Mouse (Mus musculus): Measurements from ENCODE around the gene Glud1. TPM values are rescaled to one million over a fixed set of nuclear protein-coding genes. Genes with fewer than 3 reads are reported as not detected.
A peak's percentile ranks its signal among the peaks of the same experiment; 100 is the strongest.
"Not testable (repeated sequence)": the region's sequence is repeated elsewhere in the genome, so short reads cannot be mapped to it uniquely, and the experiment has no call there.

Gene Glud1
- polyA plus RNA-seq, 1 experiment from 2014 or later: 155 TPM

DNA sequence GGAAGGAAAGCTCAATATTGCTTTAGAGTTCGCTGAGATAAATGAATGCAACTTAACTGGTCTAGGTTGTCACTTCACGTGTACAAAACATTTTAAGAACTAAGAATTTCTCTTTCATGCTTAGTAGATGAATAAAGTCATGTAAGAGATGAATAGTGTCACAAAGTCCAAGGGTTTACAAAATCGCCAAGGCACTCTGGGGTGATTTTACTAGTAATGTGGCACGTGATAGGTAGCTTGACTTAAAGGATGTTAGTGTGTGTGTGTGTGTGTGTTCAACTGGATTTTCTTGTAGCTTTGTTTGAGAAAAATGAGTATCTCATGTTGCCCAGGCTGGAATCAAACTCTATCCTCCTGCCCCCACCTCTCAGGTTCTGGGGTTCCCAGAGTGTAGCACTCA is 1.3 kb upstream of the Glud1 start:
- peaks cover 13% of the 10 kb centered on the region for H3K4me1 ChIP-seq (ENCODE audit: control insufficient read depth, low read depth, low read length)
- peak overlapping the region; percentile 96 for H3K4me2 ChIP-seq (ENCODE audit: low read depth, low read length)
- no peak overlapping the region for H3K9ac ChIP-seq (ENCODE audit: low read depth, low read length)
- no peaks in the 10 kb centered on the region for H3K27me3 ChIP-seq (ENCODE audit: control insufficient read depth, insufficient read depth, low read depth, low read length)
- H3K36me3 ChIP-seq (ENCODE audit: control insufficient read depth, insufficient read depth): no peaks in the 10 kb centered on the region
- no peak for ATAC-seq (ENCODE audit: low read depth)
- no peaks in the 10 kb centered on the region for H3K9me3 ChIP-seq (replicated peaks; ENCODE audit: control insufficient read depth, low read length)
- WGBS (ENCODE audit: insufficient replicate concordance): 67% methylated on average over 4 of the region's 4 CpGs
- H3K4me3 ChIP-seq (ENCODE audit: low read depth, low read length): peak overlapping the region; percentile 82; the same call in 1 of the 2 replicates
- H3K27ac ChIP-seq (ENCODE audit: low read length): no peak overlapping the region

DNA sequence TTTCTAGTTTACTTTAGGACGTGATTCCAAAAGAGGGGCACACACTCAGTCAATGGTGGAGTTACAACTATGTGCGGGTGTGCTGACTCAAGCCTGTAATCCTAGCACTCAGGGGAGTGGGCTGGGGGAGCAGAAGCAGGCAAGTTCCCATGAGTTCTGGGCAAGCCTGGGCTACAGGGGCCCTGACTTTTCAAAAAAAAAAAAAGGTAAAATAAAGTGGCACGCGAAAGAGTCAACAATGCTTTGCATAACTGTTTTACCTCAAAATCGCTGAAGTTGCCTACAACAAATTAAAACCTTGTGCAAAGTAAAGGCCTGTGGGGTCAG is 657 bp upstream of the Glud1 start:
- peaks cover 13% of the 10 kb centered on the region for H3K4me1 ChIP-seq (ENCODE audit: control insufficient read depth, low read depth, low read length)
- H3K27me3 ChIP-seq (ENCODE audit: control insufficient read depth, insufficient read depth, low read depth, low read length): no peaks in the 10 kb centered on the region
- no peaks in the 10 kb centered on the region for H3K36me3 ChIP-seq (ENCODE audit: control insufficient read depth, insufficient read depth)
- H3K9ac ChIP-seq (ENCODE audit: low read depth, low read length): peak overlapping the region; percentile 67
- no peaks in the 10 kb centered on the region for H3K9me3 ChIP-seq (replicated peaks; ENCODE audit: control insufficient read depth, low read length)
- peak overlapping the region; percentile 79 for H3K27ac ChIP-seq (ENCODE audit: low read length)
- 3% methylated on average over 5 of the region's 5 CpGs for WGBS (ENCODE audit: insufficient replicate concordance)
- no peak for ATAC-seq (ENCODE audit: low read depth)
- H3K4me3 ChIP-seq (ENCODE audit: low read depth, low read length): peak overlapping the region; percentile 82
- peak overlapping the region; percentile 96 for H3K4me2 ChIP-seq (ENCODE audit: low read depth, low read length)

DNA sequence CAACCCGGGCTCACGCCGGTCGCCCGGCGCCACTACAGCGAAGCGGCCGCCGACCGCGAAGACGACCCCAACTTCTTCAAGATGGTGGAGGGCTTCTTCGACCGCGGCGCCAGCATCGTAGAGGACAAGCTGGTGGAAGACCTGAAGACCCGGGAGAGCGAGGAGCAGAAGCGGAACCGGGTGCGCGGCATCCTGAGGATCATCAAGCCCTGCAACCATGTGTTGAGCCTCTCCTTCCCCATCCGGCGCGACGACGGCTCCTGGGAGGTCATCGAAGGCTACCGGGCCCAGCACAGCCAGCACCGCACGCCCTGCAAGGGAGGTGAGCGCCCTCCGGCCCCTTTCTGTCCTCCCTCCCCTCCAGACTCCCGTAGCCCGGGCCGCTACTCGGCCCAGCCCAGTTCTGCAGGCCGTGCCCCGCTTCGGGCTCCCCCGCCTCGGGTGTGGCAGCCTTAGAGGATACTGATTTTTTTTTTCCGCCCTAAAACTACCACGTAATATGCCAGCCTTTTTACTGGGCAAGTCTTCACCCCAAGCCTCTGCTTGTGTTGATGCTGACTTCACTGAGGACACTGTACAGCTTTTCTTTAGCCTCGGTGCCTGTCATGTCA is 599 bp downstream of the Glud1 start:
- under 1% methylated on average over 47 of the region's 47 CpGs for WGBS (ENCODE audit: insufficient replicate concordance)
- Histone ChIP-seq H3K4me1 (ENCODE audit: control insufficient read depth, low read depth, low read length) (peaks cover 13% of the 10 kb centered on the region), H3K9ac (ENCODE audit: low read depth, low read length) (peak overlapping the region; percentile 78), H3K27me3 (ENCODE audit: control insufficient read depth, insufficient read depth, low read depth, low read length) (no peaks in the 10 kb centered on the region), H3K36me3 (ENCODE audit: control insufficient read depth, insufficient read depth) (no peaks in the 10 kb centered on the region), H3K9me3 (replicated peaks; ENCODE audit: control insufficient read depth, low read length) (no peaks in the 10 kb centered on the region), H3K4me3 (ENCODE audit: low read depth, low read length) (peak overlapping the region; percentile 82), H3K4me2 (ENCODE audit: low read depth, low read length) (peak overlapping the region; percentile 96), H3K27ac (ENCODE audit: low read length) (peak overlapping the region; percentile 79)
- ATAC-seq (ENCODE audit: low read depth): no peak

DNA sequence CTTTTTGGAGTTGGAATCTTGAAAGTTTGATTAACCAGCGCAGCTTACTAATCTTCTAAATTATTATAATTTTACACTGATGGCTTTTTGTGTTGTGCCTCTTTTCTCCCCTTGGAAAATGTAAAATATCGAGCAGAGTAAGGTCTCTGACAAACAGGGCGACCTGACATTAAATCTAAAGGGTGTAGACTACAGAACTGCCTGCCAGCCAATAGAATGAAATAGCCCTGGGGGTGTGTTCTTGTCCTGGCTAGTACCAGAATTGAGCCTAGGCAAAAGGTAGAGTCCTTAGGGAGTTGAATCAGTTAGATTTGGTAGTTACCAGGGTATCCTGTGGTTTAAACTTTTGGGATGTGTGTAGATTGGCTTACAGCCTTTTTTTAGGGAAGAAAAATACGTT is 1.2 kb downstream of the Glud1 start:
- H3K36me3 ChIP-seq (ENCODE audit: control insufficient read depth, insufficient read depth): no peaks in the 10 kb centered on the region
- H3K4me3 ChIP-seq (ENCODE audit: low read depth, low read length): peak overlapping the region; percentile 82
- peaks cover 13% of the 10 kb centered on the region for H3K4me1 ChIP-seq (ENCODE audit: control insufficient read depth, low read depth, low read length)
- peak overlapping the region; percentile 53; the same call in 1 of the 2 replicates for H3K27ac ChIP-seq (ENCODE audit: low read length)
- under 1% methylated on average over 4 of the region's 4 CpGs for WGBS (ENCODE audit: insufficient replicate concordance)
- no peaks in the 10 kb centered on the region for H3K27me3 ChIP-seq (ENCODE audit: control insufficient read depth, insufficient read depth, low read depth, low read length)
- peak overlapping the region; percentile 78 for H3K9ac ChIP-seq (ENCODE audit: low read depth, low read length)
- no peak for ATAC-seq (ENCODE audit: low read depth)
- peak overlapping the region; percentile 96 for H3K4me2 ChIP-seq (ENCODE audit: low read depth, low read length)
- no peaks in the 10 kb centered on the region for H3K9me3 ChIP-seq (replicated peaks; ENCODE audit: control insufficient read depth, low read length)

DNA sequence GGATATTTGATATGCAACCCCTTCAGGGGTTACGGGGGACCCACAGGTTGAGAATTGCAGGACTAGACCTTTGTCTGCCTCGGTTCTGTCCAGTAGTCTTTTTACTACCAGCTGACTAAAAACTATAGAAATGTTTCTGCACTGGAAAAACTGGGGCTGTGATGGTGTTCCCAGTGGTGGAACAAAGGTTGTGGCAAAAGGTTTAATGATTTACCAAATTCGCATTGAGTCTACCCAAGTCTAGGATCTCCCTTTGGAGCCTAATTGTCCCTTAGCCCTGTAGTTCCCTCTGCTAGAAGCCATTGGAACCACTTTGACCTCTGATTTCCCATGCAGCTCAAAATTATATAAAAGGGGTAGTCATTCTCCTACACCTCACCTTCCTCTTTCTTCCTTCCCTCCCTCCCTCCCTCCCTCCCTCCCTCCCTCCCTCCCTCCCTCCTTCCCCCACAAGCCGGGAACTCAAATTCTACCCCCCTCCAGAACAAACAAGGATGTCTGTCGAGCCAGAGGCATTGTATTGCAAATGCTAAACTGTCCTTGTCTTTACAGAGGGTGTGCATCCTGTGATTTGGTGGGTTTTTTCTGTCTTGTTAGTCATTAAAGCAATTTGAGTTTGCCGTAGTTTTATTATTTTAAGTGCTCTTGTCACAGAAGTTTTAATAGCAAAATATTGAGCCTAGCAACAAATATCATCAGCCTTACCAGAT is 2.0 kb downstream of the Glud1 start:
- Histone ChIP-seq H3K9ac (ENCODE audit: low read depth, low read length) (no peak overlapping the region), H3K36me3 (ENCODE audit: control insufficient read depth, insufficient read depth) (no peaks in the 10 kb centered on the region), H3K9me3 (replicated peaks; ENCODE audit: control insufficient read depth, low read length) (no peaks in the 10 kb centered on the region), H3K27me3 (ENCODE audit: control insufficient read depth, insufficient read depth, low read depth, low read length) (no peaks in the 10 kb centered on the region), H3K4me1 (ENCODE audit: control insufficient read depth, low read depth, low read length) (peaks cover 13% of the 10 kb centered on the region), H3K4me3 (ENCODE audit: low read depth, low read length) (peak overlapping the region; percentile 82), H3K4me2 (ENCODE audit: low read depth, low read length) (peak overlapping the region; percentile 96), H3K27ac (ENCODE audit: low read length) (no peak overlapping the region)
- ATAC-seq (ENCODE audit: low read depth): no peak
- WGBS (ENCODE audit: insufficient replicate concordance): 17% methylated on average over 6 of the region's 6 CpGs

DNA sequence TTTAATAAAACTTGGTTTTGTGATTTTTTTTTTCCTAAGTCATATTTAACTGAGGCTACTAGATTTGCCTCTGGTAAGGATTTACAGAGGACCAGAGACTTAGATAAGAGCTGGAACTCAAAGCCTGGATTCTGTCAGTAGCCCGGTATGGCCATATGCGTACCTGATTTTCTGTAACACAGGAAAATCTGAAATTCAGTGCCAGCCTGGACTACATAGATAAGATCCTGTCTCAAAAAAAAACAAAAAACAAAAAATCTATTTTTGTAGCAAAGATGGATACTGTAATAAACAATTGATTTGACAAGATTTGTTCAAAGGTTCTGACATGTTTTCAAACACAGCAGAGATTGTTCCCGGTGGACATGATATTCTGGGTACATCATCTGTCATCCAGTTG is 3.1 kb downstream of the Glud1 start:
- H3K4me2 ChIP-seq (ENCODE audit: low read depth, low read length): peak overlapping the region; percentile 39; the same call in 1 of the 2 replicates
- no peaks in the 10 kb centered on the region for H3K27me3 ChIP-seq (ENCODE audit: control insufficient read depth, insufficient read depth, low read depth, low read length)
- peaks cover 13% of the 10 kb centered on the region for H3K4me1 ChIP-seq (ENCODE audit: control insufficient read depth, low read depth, low read length)
- no peak for ATAC-seq (ENCODE audit: low read depth)
- H3K9me3 ChIP-seq (replicated peaks; ENCODE audit: control insufficient read depth, low read length): no peaks in the 10 kb centered on the region
- H3K9ac ChIP-seq (ENCODE audit: low read depth, low read length): no peak overlapping the region
- no peak overlapping the region for H3K27ac ChIP-seq (ENCODE audit: low read length)
- H3K4me3 ChIP-seq (ENCODE audit: low read depth, low read length): peak overlapping the region; percentile 82
- no peaks in the 10 kb centered on the region for H3K36me3 ChIP-seq (ENCODE audit: control insufficient read depth, insufficient read depth)
- WGBS (ENCODE audit: insufficient replicate concordance): 48% methylated on average over 3 of the region's 3 CpGs

DNA sequence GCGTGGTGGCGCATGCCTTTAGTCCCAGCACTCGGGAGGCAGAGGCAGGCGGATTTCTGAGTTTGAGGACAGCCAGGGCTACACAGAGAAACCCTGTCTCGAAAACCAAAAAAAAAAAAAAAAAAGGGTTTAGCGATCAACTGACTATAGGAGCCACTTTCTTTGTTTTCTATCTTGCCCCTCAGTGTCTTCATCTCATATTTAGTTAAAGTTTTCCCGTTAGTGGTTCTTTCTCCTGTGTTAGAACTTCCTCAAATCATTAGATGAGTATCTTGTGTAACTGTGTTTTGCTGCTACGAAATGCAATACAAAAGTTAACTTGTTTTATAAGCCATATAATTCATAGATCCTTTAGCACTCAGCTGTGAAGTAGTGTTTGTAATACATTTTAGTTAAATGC is 3.9 kb downstream of the Glud1 start:
- Histone ChIP-seq H3K4me3 (ENCODE audit: low read depth, low read length) (peak overlapping the region; percentile 82), H3K4me2 (ENCODE audit: low read depth, low read length) (peak overlapping the region; percentile 39), H3K4me1 (ENCODE audit: control insufficient read depth, low read depth, low read length) (peaks cover 11% of the 10 kb centered on the region)
- not testable (repeated sequence) for H3K9ac ChIP-seq (ENCODE audit: low read depth, low read length); H3K27ac ChIP-seq (ENCODE audit: low read length); H3K27me3 ChIP-seq (ENCODE audit: control insufficient read depth, insufficient read depth, low read depth, low read length); ATAC-seq (ENCODE audit: low read depth); H3K9me3 ChIP-seq (replicated peaks; ENCODE audit: control insufficient read depth, low read length); H3K36me3 ChIP-seq (ENCODE audit: control insufficient read depth, insufficient read depth)
- 48% methylated on average over 8 of the region's 8 CpGs for WGBS (ENCODE audit: insufficient replicate concordance)

DNA sequence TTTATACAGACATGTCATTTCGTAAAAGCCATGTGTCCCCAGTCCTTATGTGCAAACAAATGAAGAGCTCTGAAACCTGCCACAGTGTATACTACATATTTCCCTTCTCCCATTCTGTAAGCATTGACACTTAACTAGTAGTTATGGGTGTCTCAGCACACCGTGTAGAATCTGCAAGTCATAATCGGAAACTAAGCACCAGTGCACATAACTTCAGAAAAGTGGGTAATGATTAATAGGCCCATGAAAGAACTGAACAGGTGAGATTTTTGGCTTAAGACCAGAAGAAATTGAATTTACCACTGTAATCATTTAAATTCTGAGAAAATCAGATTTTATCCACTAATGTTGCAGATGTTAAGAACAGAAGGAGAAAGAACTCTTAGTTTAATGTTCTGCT is 4.3 kb downstream of the Glud1 start:
- Histone ChIP-seq H3K4me2 (ENCODE audit: low read depth, low read length) (peak overlapping the region; percentile 39), H3K9me3 (replicated peaks; ENCODE audit: control insufficient read depth, low read length) (no peaks in the 10 kb centered on the region), H3K27me3 (ENCODE audit: control insufficient read depth, insufficient read depth, low read depth, low read length) (no peaks in the 10 kb centered on the region), H3K4me3 (ENCODE audit: low read depth, low read length) (peak overlapping the region; percentile 21), H3K4me1 (ENCODE audit: control insufficient read depth, low read depth, low read length) (peaks cover 8% of the 10 kb centered on the region), H3K9ac (ENCODE audit: low read depth, low read length) (no peak overlapping the region), H3K36me3 (ENCODE audit: control insufficient read depth, insufficient read depth) (peaks cover under 1% of the 10 kb centered on the region; the same call in 1 of the 2 replicates), H3K27ac (ENCODE audit: low read length) (no peak overlapping the region)
- whole genome bisulfite sequencing (ENCODE audit: insufficient replicate concordance): 46% methylated on average over 3 of the region's 3 CpGs
- ATAC-seq (ENCODE audit: low read depth): no peak

DNA sequence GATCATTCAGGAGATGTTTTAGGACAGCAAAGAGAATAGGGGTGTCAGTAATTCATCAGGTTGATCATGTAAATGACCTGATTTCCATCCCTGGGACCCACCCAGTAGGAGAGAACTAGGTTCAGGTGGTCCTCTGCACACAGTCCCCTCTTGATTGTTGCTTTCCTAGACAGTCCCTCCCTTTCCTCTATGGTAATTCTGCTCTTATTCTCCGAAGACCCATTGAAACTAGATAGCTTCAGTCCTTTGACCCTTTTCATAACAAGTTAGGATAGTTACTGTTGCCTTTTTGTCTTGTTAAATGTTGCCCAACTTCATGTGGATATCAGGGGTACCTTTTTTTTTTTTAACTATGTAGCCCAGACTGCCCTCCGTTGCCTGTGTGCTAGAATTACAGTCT is 5.8 kb downstream of the Glud1 start:
- Histone ChIP-seq H3K27me3 (ENCODE audit: control insufficient read depth, insufficient read depth, low read depth, low read length) (no peaks in the 10 kb centered on the region), H3K27ac (ENCODE audit: low read length) (no peak overlapping the region), H3K36me3 (ENCODE audit: control insufficient read depth, insufficient read depth) (peaks cover 3% of the 10 kb centered on the region; the same call in 1 of the 2 replicates), H3K4me3 (ENCODE audit: low read depth, low read length) (no peak overlapping the region), H3K9me3 (replicated peaks; ENCODE audit: control insufficient read depth, low read length) (no peaks in the 10 kb centered on the region), H3K4me2 (ENCODE audit: low read depth, low read length) (no peak overlapping the region), H3K9ac (ENCODE audit: low read depth, low read length) (no peak overlapping the region), H3K4me1 (ENCODE audit: control insufficient read depth, low read depth, low read length) (peaks cover under 1% of the 10 kb centered on the region)
- WGBS (ENCODE audit: insufficient replicate concordance): 73% methylated on average over 2 of the region's 2 CpGs
- no peak for ATAC-seq (ENCODE audit: low read depth)
